Mouse (Mus musculus) embryonic facial prominence, embryonic 10.5 days (tissue): ENCODE data around the gene Cbl. TPM values are rescaled to one million over a fixed set of nuclear protein-coding genes. Genes with fewer than 3 reads are reported as not detected.
A peak's percentile ranks its signal among the peaks of the same experiment; 100 is the strongest.

Experiments used
- DNase-seq: peaks from one replicate; pipeline ENCODE4 v3.0.0-alpha.2; 2017; ENCODE audit warnings: low spot score
- H3K27ac ChIP-seq: fragments of 300-500 bp; sonication (generic); replicated peaks from 2 replicates; pipeline ENCODE4 v1.5.1; 2016; ENCODE audit warnings: mild to moderate bottlenecking
- H3K27me3 ChIP-seq: fragments of 300-500 bp; sonication (generic); replicated peaks from 2 replicates; pipeline ENCODE4 v1.6.1; 2016; ENCODE audit warnings: low read depth, mild to moderate bottlenecking; ENCODE audit not compliant: poor library complexity, severe bottlenecking
- H3K36me3 ChIP-seq: fragments of 300-500 bp; sonication (generic); replicated peaks from 2 replicates; pipeline ENCODE4 v1.6.1; 2016; ENCODE audit warnings: mild to moderate bottlenecking, moderate library complexity
- H3K4me1 ChIP-seq: fragments of 300-500 bp; sonication (generic); 2 replicates; pipeline ENCODE4 v1.6.1; 2016
- H3K4me3 ChIP-seq: fragments of 300-500 bp; sonication (generic); 2 replicates; pipeline ENCODE4 v1.5.1; 2016; ENCODE audit warnings: mild to moderate bottlenecking, moderate library complexity
- H3K9me3 ChIP-seq: fragments of 300-500 bp; sonication (generic); 2 replicates; pipeline ENCODE4 v1.6.1; 2016; ENCODE audit warnings: mild to moderate bottlenecking
- WGBS: fragments of 180-500 bp; shearing (Covaris S2); methylation state at CpG from one replicate; pipeline ENCODE4 v1.1.7; 2016; 5-methylcytosine and 5-hydroxymethylcytosine counted together
- polyA plus RNA-seq: library from polyadenylated mRNA; unstranded; fragments of >200 nt; fragmentation: Nextera tagmentation; extraction: Ambion mirVana; gene quantifications from 2 replicates; pipeline ENCODE4 v1.2.1, GENCODE M21; 2016

Gene Cbl
- polyA plus RNA-seq, 1 experiment from 2014 or later: 25.5 TPM

- H3K27ac ChIP-seq: peak overlapping the region; percentile 48; the same call in 1 of the 2 replicates
- 7% methylated on average over 5 of the region's 5 CpGs for WGBS
- H3K4me3 ChIP-seq: no peak overlapping the region
- H3K27me3 ChIP-seq: peaks cover 21% of the 10 kb centered on the region
- H3K36me3 ChIP-seq: no peaks in the 10 kb centered on the region
- no peaks in the 10 kb centered on the region for H3K9me3 ChIP-seq
- peak; percentile 44 for DNase-seq
- H3K4me1 ChIP-seq: peaks cover 30% of the 10 kb centered on the region
Observed at GRCm38 (mm10) chr9:44254508-44255135, 20.8 kb upstream of the Cbl start.

GRCm38 (mm10) chr9:44253441-44253840 lies 19.6 kb upstream of the Cbl start:
- H3K4me1 ChIP-seq: peaks cover 37% of the 10 kb centered on the region
- H3K27me3 ChIP-seq: peaks cover 30% of the 10 kb centered on the region
- H3K9me3 ChIP-seq: no peaks in the 10 kb centered on the region
- no peaks in the 10 kb centered on the region for H3K36me3 ChIP-seq
- 81% methylated on average over 6 of the region's 6 CpGs for WGBS
- 0 out of 2 replicates have a peak overlapping the region, but pooled peaks have one; percentile 48 for H3K27ac ChIP-seq
- no peak for DNase-seq
- H3K4me3 ChIP-seq: no peak overlapping the region

GRCm38 (mm10) chr9:44251314-44251713 lies 17.5 kb upstream of the Cbl start, which contains the start of gene Pdzd3:
Pdzd3 (minus strand) TSS chr9:44251471.
- Histone ChIP-seq H3K9me3 (no peaks in the 10 kb centered on the region), H3K4me1 (peaks cover 37% of the 10 kb centered on the region), H3K27me3 (peaks cover 30% of the 10 kb centered on the region), H3K36me3 (no peaks in the 10 kb centered on the region), H3K4me3 (no peak within 1 kb of the TSS), H3K27ac (no peak within 1 kb of the TSS)
- WGBS: 81% methylated on average over 10 of the region's 10 CpGs
- DNase-seq: no peak

- DNase-seq: no peak
- Histone ChIP-seq H3K4me3 (no peak overlapping the region), H3K27ac (no peak overlapping the region), H3K9me3 (no peaks in the 10 kb centered on the region), H3K4me1 (peaks cover 36% of the 10 kb centered on the region), H3K27me3 (peaks cover 30% of the 10 kb centered on the region), H3K36me3 (no peaks in the 10 kb centered on the region)
- 60% methylated on average over 4 of the region's 4 CpGs for WGBS
Observed at GRCm38 (mm10) chr9:44250445-44250844, 16.6 kb upstream of the Cbl start.

- 44% methylated on average over 26 of the region's 26 CpGs for WGBS
- Histone ChIP-seq H3K4me3 (peak overlapping the region; percentile 26; the same call in 1 of the 2 replicates), H3K9me3 (no peaks in the 10 kb centered on the region), H3K36me3 (no peaks in the 10 kb centered on the region), H3K27ac (no peak overlapping the region), H3K27me3 (peaks cover 30% of the 10 kb centered on the region), H3K4me1 (peaks cover 26% of the 10 kb centered on the region)
- DNase-seq: peak; percentile 73
Observed at GRCm38 (mm10) chr9:44249181-44250146, 15.6 kb upstream of the Cbl start.

GRCm38 (mm10) chr9:44247907-44248306 lies 14.1 kb upstream of the Cbl start:
- H3K27me3 ChIP-seq: peaks cover 30% of the 10 kb centered on the region
- no peak for DNase-seq
- no peak overlapping the region for H3K27ac ChIP-seq
- H3K36me3 ChIP-seq: no peaks in the 10 kb centered on the region
- no peak overlapping the region for H3K4me3 ChIP-seq
- peaks cover 10% of the 10 kb centered on the region; the same call in 1 of the 2 replicates for H3K4me1 ChIP-seq
- no peaks in the 10 kb centered on the region for H3K9me3 ChIP-seq
- 84% methylated on average over 6 of the region's 6 CpGs for WGBS

GRCm38 (mm10) chr9:44243621-44244020 lies 9.8 kb upstream of the Cbl start:
- no peak for DNase-seq
- Histone ChIP-seq H3K4me1 (peaks cover 4% of the 10 kb centered on the region; the same call in 1 of the 2 replicates), H3K4me3 (no peak overlapping the region), H3K27ac (no peak overlapping the region), H3K36me3 (no peaks in the 10 kb centered on the region), H3K9me3 (no peaks in the 10 kb centered on the region), H3K27me3 (no peaks in the 10 kb centered on the region)
- WGBS: 59% methylated on average over 2 of the region's 2 CpGs

GRCm38 (mm10) chr9:44241418-44241817 lies 7.6 kb upstream of the Cbl start:
- 74% methylated on average over 9 of the region's 9 CpGs for WGBS
- DNase-seq: no peak
- Histone ChIP-seq H3K27me3 (no peaks in the 10 kb centered on the region), H3K36me3 (no peaks in the 10 kb centered on the region), H3K27ac (no peak overlapping the region), H3K4me3 (no peak overlapping the region), H3K4me1 (peaks cover 12% of the 10 kb centered on the region), H3K9me3 (no peaks in the 10 kb centered on the region)

GRCm38 (mm10) chr9:44240911-44241310 lies 7.1 kb upstream of the Cbl start:
- no peak overlapping the region for H3K27ac ChIP-seq
- H3K27me3 ChIP-seq: no peaks in the 10 kb centered on the region
- H3K9me3 ChIP-seq: no peaks in the 10 kb centered on the region
- no peak for DNase-seq
- H3K4me1 ChIP-seq: peaks cover 14% of the 10 kb centered on the region
- 50% methylated on average over 5 of the region's 5 CpGs for WGBS
- H3K4me3 ChIP-seq: no peak overlapping the region
- H3K36me3 ChIP-seq: no peaks in the 10 kb centered on the region

GRCm38 (mm10) chr9:44240399-44240798 lies 6.5 kb upstream of the Cbl start, which contains the start of gene Ccdc153:
Ccdc153 (plus strand) TSS chr9:44240676.
- Histone ChIP-seq H3K9me3 (no peaks in the 10 kb centered on the region), H3K27ac (no peak within 1 kb of the TSS), H3K36me3 (no peaks in the 10 kb centered on the region), H3K27me3 (no peaks in the 10 kb centered on the region), H3K4me3 (no peak within 1 kb of the TSS), H3K4me1 (peaks cover 14% of the 10 kb centered on the region)
- WGBS: 56% methylated on average over 2 of the region's 2 CpGs
- no peak for DNase-seq

GRCm38 (mm10) chr9:44239447-44239846 lies 5.6 kb upstream of the Cbl start:
- Histone ChIP-seq H3K27ac (no peak overlapping the region), H3K27me3 (no peaks in the 10 kb centered on the region), H3K4me1 (peaks cover 19% of the 10 kb centered on the region), H3K4me3 (no peak overlapping the region), H3K9me3 (no peaks in the 10 kb centered on the region), H3K36me3 (no peaks in the 10 kb centered on the region)
- DNase-seq: peak; percentile 69
- 13% methylated on average over 5 of the region's 5 CpGs for WGBS

- no peak overlapping the region for H3K4me3 ChIP-seq
- no peaks in the 10 kb centered on the region for H3K36me3 ChIP-seq
- WGBS: 82% methylated on average over 17 of the region's 17 CpGs
- peaks cover 23% of the 10 kb centered on the region for H3K4me1 ChIP-seq
- no peak for DNase-seq
- no peak overlapping the region for H3K27ac ChIP-seq
- no peaks in the 10 kb centered on the region for H3K27me3 ChIP-seq
- no peaks in the 10 kb centered on the region for H3K9me3 ChIP-seq
Observed at GRCm38 (mm10) chr9:44238501-44239190, 4.8 kb upstream of the Cbl start.
